Mouse (Mus musculus): ENCODE data around the gene Dhrs7c. TPM values are rescaled to one million over a fixed set of nuclear protein-coding genes. Genes with fewer than 3 reads are reported as not detected.

The Dhrs7c gene
- polyA plus RNA-seq (2015; fragmentation: Nextera tagmentation; extraction: Ambion mirVana), result not detected in 2 replicates

- 85% methylated on average over 7 of the region's 7 CpGs for WGBS
- no peak within 1 kb of the TSS for H3K4me2 ChIP-seq
- H3K9ac ChIP-seq, result no peak within 1 kb of the TSS
- ATAC-seq (replicated peaks), result no peak
- no peaks in the 10 kb centered on the region for H3K36me3 ChIP-seq (replicated peaks)
- H3K27me3 ChIP-seq (replicated peaks), result no peaks in the 10 kb centered on the region
- H3K27ac ChIP-seq, result no peak within 1 kb of the TSS
- H3K4me3 ChIP-seq, result no peak within 1 kb of the TSS
- no peaks in the 10 kb centered on the region for H3K9me3 ChIP-seq
- H3K4me1 ChIP-seq, result no peaks in the 10 kb centered on the region
Observed at GRCm38 (mm10) chr11:67797931-67798330, at the start of gene Dhrs7c. Dhrs7c (plus strand) TSS chr11:67798187.

- ATAC-seq (replicated peaks), result no peak
- Histone ChIP-seq H3K27me3 (replicated peaks) (no peaks in the 10 kb centered on the region), H3K36me3 (replicated peaks) (no peaks in the 10 kb centered on the region), H3K4me1 (no peaks in the 10 kb centered on the region), H3K4me2 (no peak overlapping the region), H3K4me3 (no peak overlapping the region), H3K9ac (no peak overlapping the region), H3K27ac (no peak overlapping the region), H3K9me3 (no peaks in the 10 kb centered on the region)
- 89% methylated on average over 1 of the region's 1 CpGs for WGBS
Observed at GRCm38 (mm10) chr11:67756287-67756686, 41.7 kb upstream of the Dhrs7c start.

- no peaks in the 10 kb centered on the region for H3K27me3 ChIP-seq (replicated peaks)
- no peak overlapping the region for H3K4me3 ChIP-seq
- no peaks in the 10 kb centered on the region for H3K36me3 ChIP-seq (replicated peaks)
- H3K9ac ChIP-seq, result no peak overlapping the region
- H3K27ac ChIP-seq, result no peak overlapping the region
- ATAC-seq (replicated peaks), result no peak
- H3K9me3 ChIP-seq, result no peaks in the 10 kb centered on the region
- H3K4me1 ChIP-seq, result no peaks in the 10 kb centered on the region
- WGBS, result 78% methylated on average over 15 of the region's 15 CpGs
- no peak overlapping the region for H3K4me2 ChIP-seq
Observed at GRCm38 (mm10) chr11:67757373-67758167, 40.4 kb upstream of the Dhrs7c start.

- no peaks in the 10 kb centered on the region for H3K4me1 ChIP-seq
- H3K9ac ChIP-seq, result no peak within 1 kb of the TSS
- H3K27me3 ChIP-seq (replicated peaks), result no peaks in the 10 kb centered on the region
- H3K27ac ChIP-seq, result no peak within 1 kb of the TSS
- WGBS, result 86% methylated on average over 14 of the region's 14 CpGs
- no peak within 1 kb of the TSS for H3K4me3 ChIP-seq
- no peak for ATAC-seq (replicated peaks)
- H3K9me3 ChIP-seq, result no peaks in the 10 kb centered on the region
- H3K36me3 ChIP-seq (replicated peaks), result no peaks in the 10 kb centered on the region
- no peak within 1 kb of the TSS for H3K4me2 ChIP-seq
Observed at GRCm38 (mm10) chr11:67771053-67771452, 26.9 kb upstream of the Dhrs7c start, which contains the start of gene Glp2r. Glp2r (minus strand) TSS chr11:67771153.

- WGBS, result 75% methylated on average over 2 of the region's 2 CpGs
- no peak for ATAC-seq (replicated peaks)
Observed at GRCm38 (mm10) chr11:67771691-67772090, 26.3 kb upstream of the Dhrs7c start.

GRCm38 (mm10) chr11:67772577-67772976 is 25.4 kb upstream of the Dhrs7c start:
- no peak for ATAC-seq (replicated peaks)
- WGBS, result 24% methylated on average over 8 of the region's 8 CpGs
- H3K4me3 ChIP-seq, result no peak overlapping the region
- H3K4me2 ChIP-seq, result no peak overlapping the region
- H3K9ac ChIP-seq, result no peak overlapping the region
- H3K27ac ChIP-seq, result no peak overlapping the region
- no peaks in the 10 kb centered on the region for H3K36me3 ChIP-seq (replicated peaks)
- H3K9me3 ChIP-seq, result no peaks in the 10 kb centered on the region
- H3K4me1 ChIP-seq, result no peaks in the 10 kb centered on the region
- H3K27me3 ChIP-seq (replicated peaks), result no peaks in the 10 kb centered on the region

More at GRCm38 (mm10) chr11:67771691-67772090, 26.3 kb upstream of the Dhrs7c start:
- H3K4me3 ChIP-seq, result no peak overlapping the region
- H3K9me3 ChIP-seq, result no peaks in the 10 kb centered on the region
- no peaks in the 10 kb centered on the region for H3K27me3 ChIP-seq (replicated peaks)
- no peaks in the 10 kb centered on the region for H3K36me3 ChIP-seq (replicated peaks)
- H3K9ac ChIP-seq, result no peak overlapping the region
- H3K27ac ChIP-seq, result no peak overlapping the region
- no peak overlapping the region for H3K4me2 ChIP-seq
- H3K4me1 ChIP-seq, result no peaks in the 10 kb centered on the region

GRCm38 (mm10) chr11:67774379-67774778 is 23.6 kb upstream of the Dhrs7c start, which contains the start of gene Gsg1l2:
Gsg1l2 (plus strand) TSS chr11:67774608.
- H3K4me3 ChIP-seq, result no peak within 1 kb of the TSS
- H3K4me2 ChIP-seq, result no peak within 1 kb of the TSS
- no peaks in the 10 kb centered on the region for H3K4me1 ChIP-seq
- H3K27me3 ChIP-seq (replicated peaks), result no peaks in the 10 kb centered on the region
- no peak within 1 kb of the TSS for H3K27ac ChIP-seq
- no peak within 1 kb of the TSS for H3K9ac ChIP-seq
- H3K9me3 ChIP-seq, result no peaks in the 10 kb centered on the region
- WGBS, result 88% methylated on average over 12 of the region's 12 CpGs
- no peaks in the 10 kb centered on the region for H3K36me3 ChIP-seq (replicated peaks)
- no peak for ATAC-seq (replicated peaks)

- no peak for ATAC-seq (replicated peaks)
- Histone ChIP-seq H3K27me3 (replicated peaks) (no peaks in the 10 kb centered on the region), H3K9me3 (no peaks in the 10 kb centered on the region), H3K9ac (no peak overlapping the region), H3K4me3 (no peak overlapping the region), H3K36me3 (replicated peaks) (no peaks in the 10 kb centered on the region), H3K27ac (no peak overlapping the region), H3K4me2 (no peak overlapping the region), H3K4me1 (no peaks in the 10 kb centered on the region)
- 83% methylated on average over 11 of the region's 11 CpGs for WGBS
Observed at GRCm38 (mm10) chr11:67790182-67790581, 7.8 kb upstream of the Dhrs7c start.

- Histone ChIP-seq H3K9ac (no peak overlapping the region), H3K36me3 (replicated peaks) (no peaks in the 10 kb centered on the region), H3K4me2 (no peak overlapping the region), H3K27ac (no peak overlapping the region), H3K9me3 (no peaks in the 10 kb centered on the region), H3K4me1 (no peaks in the 10 kb centered on the region), H3K27me3 (replicated peaks) (no peaks in the 10 kb centered on the region), H3K4me3 (no peak overlapping the region)
- ATAC-seq (replicated peaks), result no peak
Observed at GRCm38 (mm10) chr11:67800130-67800723, 2.2 kb downstream of the Dhrs7c start.

- WGBS, result 82% methylated on average over 8 of the region's 8 CpGs
- H3K4me3 ChIP-seq, result no peak overlapping the region
- H3K27ac ChIP-seq, result no peak overlapping the region
- H3K9ac ChIP-seq, result no peak overlapping the region
- no peak overlapping the region for H3K4me2 ChIP-seq
- no peak for ATAC-seq (replicated peaks)
- no peaks in the 10 kb centered on the region for H3K9me3 ChIP-seq
- no peaks in the 10 kb centered on the region for H3K27me3 ChIP-seq (replicated peaks)
- H3K36me3 ChIP-seq (replicated peaks), result no peaks in the 10 kb centered on the region
- H3K4me1 ChIP-seq, result no peaks in the 10 kb centered on the region
Observed at GRCm38 (mm10) chr11:67801169-67801568, 3.2 kb downstream of the Dhrs7c start.

GRCm38 (mm10) chr11:67805538-67805937 is 7.6 kb downstream of the Dhrs7c start:
- H3K9me3 ChIP-seq, result no peaks in the 10 kb centered on the region
- H3K4me1 ChIP-seq, result no peaks in the 10 kb centered on the region
- no peak overlapping the region for H3K4me2 ChIP-seq
- H3K27ac ChIP-seq, result no peak overlapping the region
- H3K27me3 ChIP-seq (replicated peaks), result no peaks in the 10 kb centered on the region
- H3K4me3 ChIP-seq, result no peak overlapping the region
- ATAC-seq (replicated peaks), result no peak
- H3K9ac ChIP-seq, result no peak overlapping the region
- no peaks in the 10 kb centered on the region for H3K36me3 ChIP-seq (replicated peaks)
- 98% methylated on average over 1 of the region's 1 CpGs for whole genome bisulfite sequencing

GRCm38 (mm10) chr11:67806832-67807597 is 9.0 kb downstream of the Dhrs7c start:
- WGBS, result 88% methylated on average over 11 of the region's 11 CpGs
- H3K4me2 ChIP-seq, result no peak overlapping the region
- no peak for ATAC-seq (replicated peaks)
- no peak overlapping the region for H3K9ac ChIP-seq
- no peak overlapping the region for H3K27ac ChIP-seq
- H3K4me3 ChIP-seq, result no peak overlapping the region
- H3K9me3 ChIP-seq, result no peaks in the 10 kb centered on the region
- no peaks in the 10 kb centered on the region for H3K4me1 ChIP-seq
- H3K27me3 ChIP-seq (replicated peaks), result no peaks in the 10 kb centered on the region
- no peaks in the 10 kb centered on the region for H3K36me3 ChIP-seq (replicated peaks)

Measured in midbrain, embryonic 15.5 days (tissue).